Mouse (Mus musculus): Measurements from ENCODE around the gene Snx18. TPM values are rescaled to one million over a fixed set of nuclear protein-coding genes. Genes with fewer than 3 reads are reported as not detected.

The Snx18 gene
- polyA plus RNA-seq, 1 experiment from 2014 or later: 18.7 TPM

- no peaks in the 10 kb centered on the region for H3K27me3 ChIP-seq (ENCODE audit: control insufficient read depth, insufficient read depth, low read length)
- ATAC-seq (replicated peaks; ENCODE audit: low FRiP score) (peak; percentile 97), DNase-seq (ENCODE audit: low spot score) (peak; percentile 84)
- 6% methylated on average over 15 of the region's 15 CpGs for WGBS
- H3K4me3 ChIP-seq (ENCODE audit: low read depth, low read length): no peak overlapping the region
- no peaks in the 10 kb centered on the region; the same call in 1 of the 2 replicates for H3K36me3 ChIP-seq (ENCODE audit: control insufficient read depth, insufficient read depth, low read length)
- peaks cover 8% of the 10 kb centered on the region; the same call in 1 of the 2 replicates for H3K4me1 ChIP-seq (replicated peaks; ENCODE audit: control insufficient read depth, insufficient read depth, low read length)
- peak overlapping the region; percentile 31; the same call in 1 of the 2 replicates for H3K4me2 ChIP-seq (ENCODE audit: low read depth, low read length, severe bottlenecking)
- peak overlapping the region; percentile 32 for H3K9ac ChIP-seq (ENCODE audit: low read length)
- H3K27ac ChIP-seq (ENCODE audit: low read depth, low read length): peak overlapping the region; percentile 55; the same call in 1 of the 2 replicates
- no peaks in the 10 kb centered on the region for H3K9me3 ChIP-seq (ENCODE audit: control insufficient read depth, low read length)
Observed at GRCm38 (mm10) chr13:113587200-113587936, 31.0 kb downstream of the Snx18 start.

GRCm38 (mm10) chr13:113585606-113586005 is 32.8 kb downstream of the Snx18 start:
- Histone ChIP-seq H3K4me3 (ENCODE audit: low read depth, low read length) (no peak overlapping the region), H3K36me3 (ENCODE audit: control insufficient read depth, insufficient read depth, low read length) (no peaks in the 10 kb centered on the region; the same call in 1 of the 2 replicates), H3K27me3 (ENCODE audit: control insufficient read depth, insufficient read depth, low read length) (no peaks in the 10 kb centered on the region), H3K9ac (ENCODE audit: low read length) (no peak overlapping the region), H3K4me1 (replicated peaks; ENCODE audit: control insufficient read depth, insufficient read depth, low read length) (peaks cover 8% of the 10 kb centered on the region; the same call in 1 of the 2 replicates), H3K27ac (ENCODE audit: low read depth, low read length) (no peak overlapping the region), H3K4me2 (ENCODE audit: low read depth, low read length, severe bottlenecking) (no peak overlapping the region), H3K9me3 (ENCODE audit: control insufficient read depth, low read length) (no peaks in the 10 kb centered on the region)
- WGBS: 96% methylated on average over 3 of the region's 3 CpGs
- ATAC-seq (replicated peaks; ENCODE audit: low FRiP score) (no peak), DNase-seq (ENCODE audit: low spot score) (no peak)

DNA sequence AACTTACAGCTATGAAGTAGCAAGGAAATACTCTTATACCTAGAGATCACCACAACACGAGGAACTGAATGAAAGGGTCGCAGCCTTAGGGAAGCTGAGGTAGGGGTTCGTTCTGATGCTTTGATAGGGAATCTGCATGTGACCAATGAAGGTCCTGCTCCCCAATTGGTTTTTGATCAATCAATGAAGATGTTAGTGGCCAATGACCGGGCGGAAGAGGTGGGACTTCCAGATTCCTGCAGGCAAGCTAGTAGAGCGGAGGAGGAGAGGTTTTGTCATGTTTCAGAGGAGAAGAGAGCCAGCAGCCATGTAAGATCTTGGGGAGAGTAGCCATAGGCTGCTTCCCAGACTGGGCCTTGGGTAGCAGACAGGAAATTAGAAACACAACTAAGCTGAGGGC is 33.9 kb downstream of the Snx18 start:
- ATAC-seq (replicated peaks; ENCODE audit: low FRiP score) (no peak), DNase-seq (ENCODE audit: low spot score) (no peak)
- no peak overlapping the region for H3K27ac ChIP-seq (ENCODE audit: low read depth, low read length)
- no peaks in the 10 kb centered on the region for H3K36me3 ChIP-seq (ENCODE audit: control insufficient read depth, insufficient read depth, low read length)
- no peaks in the 10 kb centered on the region for H3K27me3 ChIP-seq (ENCODE audit: control insufficient read depth, insufficient read depth, low read length)
- no peaks in the 10 kb centered on the region for H3K9me3 ChIP-seq (ENCODE audit: control insufficient read depth, low read length)
- no peak overlapping the region for H3K4me3 ChIP-seq (ENCODE audit: low read depth, low read length)
- H3K4me1 ChIP-seq (replicated peaks; ENCODE audit: control insufficient read depth, insufficient read depth, low read length): peaks cover 8% of the 10 kb centered on the region; the same call in 1 of the 2 replicates
- no peak overlapping the region for H3K4me2 ChIP-seq (ENCODE audit: low read depth, low read length, severe bottlenecking)
- 69% methylated on average over 6 of the region's 6 CpGs for WGBS
- no peak overlapping the region for H3K9ac ChIP-seq (ENCODE audit: low read length)

DNA sequence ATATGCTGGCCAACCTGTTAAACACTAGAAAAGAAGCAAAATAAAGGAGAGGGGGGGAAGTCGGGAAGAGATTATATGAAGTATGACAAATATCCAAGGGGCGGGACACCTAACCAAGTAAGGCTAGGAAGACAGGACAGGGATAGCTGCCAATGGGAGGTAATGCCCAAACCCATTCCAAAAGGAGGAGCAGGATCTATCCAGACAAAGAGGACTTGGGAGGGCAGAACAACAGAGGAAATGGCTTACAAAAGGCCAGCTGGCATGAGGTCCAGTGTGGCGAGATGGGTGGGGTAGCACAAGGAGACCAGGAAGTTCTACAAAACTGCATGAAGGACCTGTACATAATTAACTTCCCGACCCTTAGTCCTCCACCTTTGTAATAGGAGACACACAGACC is 34.8 kb downstream of the Snx18 start:
- Histone ChIP-seq H3K9me3 (ENCODE audit: control insufficient read depth, low read length) (no peaks in the 10 kb centered on the region), H3K9ac (ENCODE audit: low read length) (no peak overlapping the region), H3K27me3 (ENCODE audit: control insufficient read depth, insufficient read depth, low read length) (no peaks in the 10 kb centered on the region), H3K4me3 (ENCODE audit: low read depth, low read length) (no peak overlapping the region), H3K4me1 (replicated peaks; ENCODE audit: control insufficient read depth, insufficient read depth, low read length) (peaks cover 8% of the 10 kb centered on the region; the same call in 1 of the 2 replicates), H3K27ac (ENCODE audit: low read depth, low read length) (no peak overlapping the region), H3K36me3 (ENCODE audit: control insufficient read depth, insufficient read depth, low read length) (no peaks in the 10 kb centered on the region), H3K4me2 (ENCODE audit: low read depth, low read length, severe bottlenecking) (no peak overlapping the region)
- no peak for ATAC-seq (replicated peaks; ENCODE audit: low FRiP score)
- 71% methylated on average over 4 of the region's 4 CpGs for WGBS
- no peak for DNase-seq (ENCODE audit: low spot score)

GRCm38 (mm10) chr13:113582024-113582423 is 36.3 kb downstream of the Snx18 start:
- DNase-seq (ENCODE audit: low spot score): no peak
- no peak overlapping the region for H3K9ac ChIP-seq (ENCODE audit: low read length)
- H3K9me3 ChIP-seq (ENCODE audit: control insufficient read depth, low read length): no peaks in the 10 kb centered on the region
- H3K27ac ChIP-seq (ENCODE audit: low read depth, low read length): no peak overlapping the region
- 89% methylated on average over 1 of the region's 1 CpGs for WGBS
- no peak overlapping the region for H3K4me2 ChIP-seq (ENCODE audit: low read depth, low read length, severe bottlenecking)
- H3K4me3 ChIP-seq (ENCODE audit: low read depth, low read length): no peak overlapping the region
- H3K36me3 ChIP-seq (ENCODE audit: control insufficient read depth, insufficient read depth, low read length): no peaks in the 10 kb centered on the region
- ATAC-seq (replicated peaks; ENCODE audit: low FRiP score): no peak
- H3K27me3 ChIP-seq (ENCODE audit: control insufficient read depth, insufficient read depth, low read length): no peaks in the 10 kb centered on the region
- H3K4me1 ChIP-seq (replicated peaks; ENCODE audit: control insufficient read depth, insufficient read depth, low read length): peaks cover 6% of the 10 kb centered on the region; the same call in 1 of the 2 replicates

- no peak for DNase-seq (ENCODE audit: low spot score)
- Histone ChIP-seq H3K36me3 (ENCODE audit: control insufficient read depth, insufficient read depth, low read length) (no peaks in the 10 kb centered on the region), H3K27me3 (ENCODE audit: control insufficient read depth, insufficient read depth, low read length) (no peaks in the 10 kb centered on the region), H3K4me3 (ENCODE audit: low read depth, low read length) (no peak overlapping the region), H3K4me2 (ENCODE audit: low read depth, low read length, severe bottlenecking) (no peak overlapping the region), H3K27ac (ENCODE audit: low read depth, low read length) (no peak overlapping the region), H3K9ac (ENCODE audit: low read length) (no peak overlapping the region), H3K4me1 (replicated peaks; ENCODE audit: control insufficient read depth, insufficient read depth, low read length) (peaks cover 3% of the 10 kb centered on the region; the same call in 1 of the 2 replicates), H3K9me3 (ENCODE audit: control insufficient read depth, low read length) (no peaks in the 10 kb centered on the region)
- 92% methylated on average over 5 of the region's 5 CpGs for WGBS
- ATAC-seq (replicated peaks; ENCODE audit: low FRiP score): no peak
Observed at GRCm38 (mm10) chr13:113581436-113581835, 36.9 kb downstream of the Snx18 start.

DNA sequence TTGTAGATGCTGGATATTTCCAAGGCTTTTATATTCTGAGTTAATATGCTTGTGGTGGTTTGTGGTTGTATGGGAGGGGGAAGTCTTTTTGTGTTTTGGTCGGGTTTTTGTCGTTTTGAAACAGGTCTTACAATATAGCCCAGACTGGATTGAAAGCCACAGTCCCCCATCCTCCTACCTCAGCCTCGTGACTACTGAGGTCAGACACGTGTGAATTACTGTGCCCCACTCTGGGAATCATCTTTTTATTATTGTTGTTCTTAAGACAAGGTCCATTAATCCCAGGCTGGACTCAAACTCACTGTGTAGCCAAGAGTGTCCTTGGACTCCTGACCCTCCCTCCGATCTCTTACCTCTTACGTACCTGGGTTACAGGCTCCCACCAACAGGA is 38.0 kb downstream of the Snx18 start:
- ATAC-seq (replicated peaks; ENCODE audit: low FRiP score) (no peak), DNase-seq (ENCODE audit: low spot score) (peak; percentile 29)
- Histone ChIP-seq H3K9ac (ENCODE audit: low read length) (no peak overlapping the region), H3K4me2 (ENCODE audit: low read depth, low read length, severe bottlenecking) (no peak overlapping the region), H3K36me3 (ENCODE audit: control insufficient read depth, insufficient read depth, low read length) (no peaks in the 10 kb centered on the region), H3K27ac (ENCODE audit: low read depth, low read length) (no peak overlapping the region), H3K4me1 (replicated peaks; ENCODE audit: control insufficient read depth, insufficient read depth, low read length) (no peaks in the 10 kb centered on the region), H3K27me3 (ENCODE audit: control insufficient read depth, insufficient read depth, low read length) (no peaks in the 10 kb centered on the region), H3K9me3 (ENCODE audit: control insufficient read depth, low read length) (no peaks in the 10 kb centered on the region), H3K4me3 (ENCODE audit: low read depth, low read length) (no peak overlapping the region)
- 78% methylated on average over 6 of the region's 6 CpGs for WGBS

DNA sequence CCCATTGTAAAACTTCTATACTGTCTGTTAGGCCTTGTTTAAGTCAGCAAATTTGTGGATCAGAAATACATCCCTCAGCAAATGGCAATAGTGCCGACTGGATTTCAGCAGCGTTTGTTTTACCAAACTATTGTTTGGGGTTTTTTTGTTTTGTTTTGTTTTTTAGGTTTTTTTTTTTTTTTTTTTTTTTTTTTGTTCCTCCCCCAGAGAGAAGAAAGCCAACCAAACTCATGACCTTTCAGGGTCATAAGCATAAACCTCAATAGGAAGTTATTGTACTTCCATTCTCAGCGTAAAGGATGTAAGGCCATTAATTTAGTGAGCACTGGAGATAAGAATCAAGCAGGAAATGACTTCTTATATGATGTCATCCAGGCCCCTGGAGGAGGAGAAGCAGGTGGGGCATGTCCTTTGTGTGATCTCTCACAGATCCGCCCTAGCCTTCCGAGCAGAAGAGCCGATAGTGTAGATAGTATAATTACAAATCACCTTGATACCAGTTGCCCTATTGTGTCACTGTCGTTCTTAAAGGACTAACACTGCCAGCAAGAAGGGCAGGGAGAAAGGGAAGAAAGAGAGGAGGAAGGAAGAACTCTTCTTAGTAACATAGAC is 38.5 kb downstream of the Snx18 start:
- ATAC-seq (replicated peaks; ENCODE audit: low FRiP score): no peak
- Histone ChIP-seq H3K4me3 (ENCODE audit: low read depth, low read length) (no peak overlapping the region), H3K4me1 (replicated peaks; ENCODE audit: control insufficient read depth, insufficient read depth, low read length) (no peaks in the 10 kb centered on the region), H3K9ac (ENCODE audit: low read length) (no peak overlapping the region), H3K27ac (ENCODE audit: low read depth, low read length) (no peak overlapping the region), H3K36me3 (ENCODE audit: control insufficient read depth, insufficient read depth, low read length) (no peaks in the 10 kb centered on the region), H3K4me2 (ENCODE audit: low read depth, low read length, severe bottlenecking) (no peak overlapping the region), H3K27me3 (ENCODE audit: control insufficient read depth, insufficient read depth, low read length) (no peaks in the 10 kb centered on the region), H3K9me3 (ENCODE audit: control insufficient read depth, low read length) (no peaks in the 10 kb centered on the region)
- 68% methylated on average over 7 of the region's 7 CpGs for WGBS
- no peak for DNase-seq (ENCODE audit: low spot score)
